Mouse (Mus musculus): Measurements from ENCODE around the gene Cav3.

DNA sequence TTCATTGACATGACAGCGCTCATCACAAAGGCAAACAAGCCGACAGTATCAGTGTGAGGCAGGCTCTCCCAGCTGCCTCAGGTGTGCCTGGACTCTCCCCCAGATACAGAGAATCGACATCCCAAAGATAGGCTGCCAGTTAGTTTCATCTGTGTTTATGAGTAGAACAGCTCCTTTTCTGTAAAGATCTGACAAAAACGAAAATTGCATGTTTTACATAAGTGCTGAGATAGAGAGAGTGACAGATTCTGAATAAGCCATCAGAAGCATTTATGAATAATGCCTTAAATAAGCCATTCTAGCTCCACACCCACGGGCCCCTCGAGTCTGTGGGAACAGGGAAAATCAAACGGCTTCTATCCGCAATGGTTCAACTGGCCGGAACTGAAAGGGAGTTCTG lies 40.0 kb upstream of the Cav3 start:
- TF ChIP-seq POLR2A (IDR thresholded peaks at IDR 0.05; ENCODE audit: extremely low read depth, insufficient read depth, low read length): no peak
- TF ChIP-seq CTCF (IDR thresholded peaks at IDR 0.05; ENCODE audit: low read depth, low read length): no peak

Measured in liver, adult 2 months (tissue).